Mouse (Mus musculus): ENCODE results near the gene Trim47. TPM values are rescaled to one million over a fixed set of nuclear protein-coding genes. Genes with fewer than 3 reads are reported as not detected.

Trim47 gene
- polyA plus RNA-seq, 1 experiment from 2014 or later: 13.5 TPM

GRCm38 (mm10) chr11:116063562-116063961 is 63.4 kb downstream of the Trim47 start:
- ATAC-seq: no peak
- WGBS: 62% methylated on average over 13 of the region's 13 CpGs
- H3K36me3 ChIP-seq (ENCODE audit: control insufficient read depth, insufficient read depth, low read length): peaks cover 16% of the 10 kb centered on the region
- H3K9ac ChIP-seq (ENCODE audit: low read depth, low read length): peak overlapping the region; percentile 12; the same call in 1 of the 2 replicates
- H3K4me3 ChIP-seq (ENCODE audit: low read length): no peak overlapping the region
- no peak overlapping the region for H3K4me2 ChIP-seq (ENCODE audit: low read length)
- H3K4me1 ChIP-seq (ENCODE audit: control insufficient read depth, insufficient read depth, low read depth, low read length): no peaks in the 10 kb centered on the region
- H3K27ac ChIP-seq (ENCODE audit: low read depth, low read length): no peak overlapping the region
- no peaks in the 10 kb centered on the region for H3K27me3 ChIP-seq (replicated peaks; ENCODE audit: control insufficient read depth, insufficient read depth, low read length)
- no peaks in the 10 kb centered on the region for H3K9me3 ChIP-seq (ENCODE audit: control insufficient read depth, low read length)

DNA sequence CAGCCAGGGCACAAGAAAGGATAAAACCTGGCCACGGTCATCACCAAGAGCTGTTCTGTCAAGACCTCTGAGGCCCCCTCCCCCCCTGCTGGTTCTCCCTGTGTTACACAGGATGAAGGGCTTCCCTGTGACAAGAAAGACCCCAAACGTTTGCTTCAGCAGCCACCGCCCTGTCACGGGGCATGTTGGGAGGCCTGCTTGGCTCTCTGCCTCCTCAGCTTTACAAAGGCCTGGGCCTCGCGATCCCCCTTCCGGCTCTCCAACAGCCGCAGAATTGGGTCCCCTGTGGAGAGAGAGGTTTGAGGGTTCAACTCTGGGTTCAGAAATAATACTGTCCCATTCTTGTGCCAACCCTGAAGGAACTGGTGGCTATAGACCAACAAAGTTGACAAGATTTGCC is 64.5 kb downstream of the Trim47 start:
- no peak for ATAC-seq
- 34% methylated on average over 8 of the region's 8 CpGs for WGBS
- no peak overlapping the region for H3K4me2 ChIP-seq (ENCODE audit: low read length)
- H3K4me3 ChIP-seq (ENCODE audit: low read length): no peak overlapping the region
- peaks cover 24% of the 10 kb centered on the region for H3K36me3 ChIP-seq (ENCODE audit: control insufficient read depth, insufficient read depth, low read length)
- no peaks in the 10 kb centered on the region for H3K9me3 ChIP-seq (ENCODE audit: control insufficient read depth, low read length)
- no peak overlapping the region for H3K27ac ChIP-seq (ENCODE audit: low read depth, low read length)
- no peaks in the 10 kb centered on the region for H3K4me1 ChIP-seq (ENCODE audit: control insufficient read depth, insufficient read depth, low read depth, low read length)
- no peaks in the 10 kb centered on the region for H3K27me3 ChIP-seq (replicated peaks; ENCODE audit: control insufficient read depth, insufficient read depth, low read length)
- no peak overlapping the region for H3K9ac ChIP-seq (ENCODE audit: low read depth, low read length)

- no peaks in the 10 kb centered on the region for H3K27me3 ChIP-seq (replicated peaks; ENCODE audit: control insufficient read depth, insufficient read depth, low read length)
- H3K4me2 ChIP-seq (ENCODE audit: low read length): no peak overlapping the region
- H3K9me3 ChIP-seq (ENCODE audit: control insufficient read depth, low read length): no peaks in the 10 kb centered on the region
- no peak overlapping the region for H3K9ac ChIP-seq (ENCODE audit: low read depth, low read length)
- 81% methylated on average over 13 of the region's 13 CpGs for WGBS
- H3K4me3 ChIP-seq (ENCODE audit: low read length): no peak overlapping the region
- ATAC-seq: no peak
- H3K4me1 ChIP-seq (ENCODE audit: control insufficient read depth, insufficient read depth, low read depth, low read length): no peaks in the 10 kb centered on the region
- H3K36me3 ChIP-seq (ENCODE audit: control insufficient read depth, insufficient read depth, low read length): peaks cover 27% of the 10 kb centered on the region
- no peak overlapping the region for H3K27ac ChIP-seq (ENCODE audit: low read depth, low read length)
Measured at GRCm38 (mm10) chr11:116061641-116062415, 65.2 kb downstream of the Trim47 start.

GRCm38 (mm10) chr11:116060596-116060995 is 66.4 kb downstream of the Trim47 start:
- WGBS: 82% methylated on average over 9 of the region's 9 CpGs
- Histone ChIP-seq H3K27me3 (replicated peaks; ENCODE audit: control insufficient read depth, insufficient read depth, low read length) (no peaks in the 10 kb centered on the region), H3K9ac (ENCODE audit: low read depth, low read length) (no peak overlapping the region), H3K4me1 (ENCODE audit: control insufficient read depth, insufficient read depth, low read depth, low read length) (no peaks in the 10 kb centered on the region), H3K4me2 (ENCODE audit: low read length) (no peak overlapping the region), H3K9me3 (ENCODE audit: control insufficient read depth, low read length) (no peaks in the 10 kb centered on the region), H3K36me3 (ENCODE audit: control insufficient read depth, insufficient read depth, low read length) (peaks cover 33% of the 10 kb centered on the region), H3K4me3 (ENCODE audit: low read length) (no peak overlapping the region), H3K27ac (ENCODE audit: low read depth, low read length) (no peak overlapping the region)
- ATAC-seq: no peak

DNA sequence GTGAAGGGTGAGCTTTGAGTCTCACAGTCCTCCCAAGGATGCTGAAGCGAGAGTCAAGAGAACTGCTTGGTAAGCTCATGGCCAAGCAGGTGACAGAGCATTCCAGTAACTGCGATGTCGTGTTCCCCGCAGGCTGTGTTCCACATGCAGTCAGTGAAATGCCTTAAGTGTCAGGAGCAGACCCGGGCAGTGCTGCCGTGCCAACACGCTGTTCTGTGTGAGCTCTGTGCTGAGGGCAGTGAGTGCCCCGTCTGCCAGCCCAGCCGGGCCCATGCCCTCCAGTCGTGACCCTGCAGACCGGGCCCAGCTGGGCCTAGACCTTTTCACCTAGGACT is 67.4 kb downstream of the Trim47 start:
- no peak overlapping the region for H3K9ac ChIP-seq (ENCODE audit: low read depth, low read length)
- H3K9me3 ChIP-seq (ENCODE audit: control insufficient read depth, low read length): no peaks in the 10 kb centered on the region
- no peak overlapping the region for H3K4me2 ChIP-seq (ENCODE audit: low read length)
- no peaks in the 10 kb centered on the region for H3K27me3 ChIP-seq (replicated peaks; ENCODE audit: control insufficient read depth, insufficient read depth, low read length)
- no peaks in the 10 kb centered on the region for H3K4me1 ChIP-seq (ENCODE audit: control insufficient read depth, insufficient read depth, low read depth, low read length)
- 93% methylated on average over 11 of the region's 11 CpGs for WGBS
- H3K36me3 ChIP-seq (ENCODE audit: control insufficient read depth, insufficient read depth, low read length): peaks cover 43% of the 10 kb centered on the region
- no peak overlapping the region for H3K4me3 ChIP-seq (ENCODE audit: low read length)
- ATAC-seq: no peak
- H3K27ac ChIP-seq (ENCODE audit: low read depth, low read length): no peak overlapping the region

DNA sequence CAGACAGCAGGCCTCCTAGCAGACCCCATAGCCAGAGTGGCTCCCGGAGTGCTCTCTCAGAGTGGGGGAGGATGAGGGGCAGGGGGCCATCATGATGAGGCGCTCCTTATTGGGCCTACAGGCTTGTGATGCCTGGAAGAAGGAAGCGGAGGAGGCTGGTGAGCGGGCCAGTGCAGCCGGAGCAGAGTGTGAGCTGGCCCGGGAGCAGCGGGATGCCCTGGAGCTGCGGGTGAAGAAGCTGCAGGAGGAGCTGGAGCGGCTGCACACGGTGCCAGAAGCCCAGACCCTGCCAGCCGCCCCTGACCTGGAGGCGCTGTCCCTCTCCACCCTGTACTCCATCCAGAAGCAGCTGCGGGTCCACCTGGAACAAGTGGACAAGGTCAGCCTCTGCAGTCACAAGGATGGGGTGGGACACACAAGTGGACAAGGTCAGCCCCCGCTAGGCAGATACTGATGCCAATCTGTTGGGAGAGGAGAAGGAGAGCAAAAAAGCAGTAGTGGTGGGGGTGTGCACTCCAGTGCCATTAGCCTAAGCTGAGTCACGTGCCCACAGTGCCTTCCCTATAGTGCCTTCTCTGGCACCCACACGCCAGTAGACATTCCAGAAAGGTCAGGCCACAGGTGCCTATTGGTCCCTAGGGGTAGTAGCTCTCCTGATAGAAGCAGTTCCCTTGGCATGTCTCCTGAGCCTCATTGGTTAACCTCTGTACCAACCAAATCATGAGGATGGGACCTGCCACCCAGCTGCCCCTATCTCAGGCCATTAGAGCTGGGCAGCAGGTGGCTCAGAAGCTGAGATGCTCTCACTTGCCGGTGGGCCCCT is 67.9 kb downstream of the Trim47 start:
- Histone ChIP-seq H3K4me2 (ENCODE audit: low read length) (no peak overlapping the region), H3K27ac (ENCODE audit: low read depth, low read length) (no peak overlapping the region), H3K27me3 (replicated peaks; ENCODE audit: control insufficient read depth, insufficient read depth, low read length) (no peaks in the 10 kb centered on the region), H3K4me1 (ENCODE audit: control insufficient read depth, insufficient read depth, low read depth, low read length) (no peaks in the 10 kb centered on the region), H3K36me3 (ENCODE audit: control insufficient read depth, insufficient read depth, low read length) (peaks cover 46% of the 10 kb centered on the region), H3K9me3 (ENCODE audit: control insufficient read depth, low read length) (no peaks in the 10 kb centered on the region), H3K9ac (ENCODE audit: low read depth, low read length) (no peak overlapping the region; the same call in 1 of the 2 replicates), H3K4me3 (ENCODE audit: low read length) (no peak overlapping the region)
- 94% methylated on average over 17 of the region's 17 CpGs for WGBS
- ATAC-seq: no peak

DNA sequence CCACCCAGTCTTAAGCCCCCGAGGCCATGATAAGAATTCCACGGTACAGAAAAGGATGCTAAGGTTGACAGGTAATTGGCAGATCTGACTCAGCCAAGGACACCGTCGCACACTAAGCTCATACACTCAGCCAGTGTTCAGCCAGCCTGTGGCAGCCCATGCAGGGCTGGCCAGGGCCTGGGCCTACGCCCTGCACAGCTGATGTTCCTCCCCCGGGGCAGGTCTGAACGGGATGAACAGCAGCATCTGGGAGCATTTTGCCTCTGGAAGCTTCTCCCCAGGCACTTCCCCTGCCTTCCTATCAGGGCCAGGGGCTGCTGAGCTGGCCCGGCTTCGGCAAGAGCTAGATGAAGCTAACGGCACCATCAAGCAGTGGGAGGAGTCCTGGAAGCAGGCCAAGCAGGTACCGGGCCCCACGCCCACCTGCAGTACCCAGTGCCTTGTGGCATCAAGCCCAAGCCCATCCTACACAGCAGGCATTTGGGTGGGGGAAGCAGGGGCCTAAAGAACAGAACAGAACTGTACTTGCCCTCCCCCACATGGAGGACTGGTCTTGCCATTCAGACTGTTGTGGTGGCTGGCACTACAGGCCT is 68.9 kb downstream of the Trim47 start:
- no peak for ATAC-seq
- H3K4me3 ChIP-seq (ENCODE audit: low read length): no peak overlapping the region
- WGBS: 82% methylated on average over 12 of the region's 12 CpGs
- H3K27ac ChIP-seq (ENCODE audit: low read depth, low read length): no peak overlapping the region
- no peak overlapping the region for H3K9ac ChIP-seq (ENCODE audit: low read depth, low read length)
- no peak overlapping the region for H3K4me2 ChIP-seq (ENCODE audit: low read length)
- no peaks in the 10 kb centered on the region for H3K4me1 ChIP-seq (ENCODE audit: control insufficient read depth, insufficient read depth, low read depth, low read length)
- no peaks in the 10 kb centered on the region for H3K9me3 ChIP-seq (ENCODE audit: control insufficient read depth, low read length)
- H3K36me3 ChIP-seq (ENCODE audit: control insufficient read depth, insufficient read depth, low read length): peaks cover 49% of the 10 kb centered on the region
- no peaks in the 10 kb centered on the region for H3K27me3 ChIP-seq (replicated peaks; ENCODE audit: control insufficient read depth, insufficient read depth, low read length)

- Histone ChIP-seq H3K4me3 (ENCODE audit: low read length) (no peak overlapping the region), H3K9ac (ENCODE audit: low read depth, low read length) (no peak overlapping the region), H3K27ac (ENCODE audit: low read depth, low read length) (no peak overlapping the region), H3K4me2 (ENCODE audit: low read length) (no peak overlapping the region), H3K4me1 (ENCODE audit: control insufficient read depth, insufficient read depth, low read depth, low read length) (no peaks in the 10 kb centered on the region), H3K36me3 (ENCODE audit: control insufficient read depth, insufficient read depth, low read length) (peaks cover 56% of the 10 kb centered on the region), H3K27me3 (replicated peaks; ENCODE audit: control insufficient read depth, insufficient read depth, low read length) (no peaks in the 10 kb centered on the region), H3K9me3 (ENCODE audit: control insufficient read depth, low read length) (no peaks in the 10 kb centered on the region)
- ATAC-seq: no peak
- WGBS: 89% methylated on average over 4 of the region's 4 CpGs
Measured at GRCm38 (mm10) chr11:116057237-116057881, 69.7 kb downstream of the Trim47 start.

- Histone ChIP-seq H3K36me3 (ENCODE audit: control insufficient read depth, insufficient read depth, low read length) (peaks cover 55% of the 10 kb centered on the region), H3K4me1 (ENCODE audit: control insufficient read depth, insufficient read depth, low read depth, low read length) (no peaks in the 10 kb centered on the region), H3K4me3 (ENCODE audit: low read length) (no peak overlapping the region), H3K27ac (ENCODE audit: low read depth, low read length) (no peak overlapping the region), H3K4me2 (ENCODE audit: low read length) (no peak overlapping the region), H3K9me3 (ENCODE audit: control insufficient read depth, low read length) (no peaks in the 10 kb centered on the region), H3K27me3 (replicated peaks; ENCODE audit: control insufficient read depth, insufficient read depth, low read length) (no peaks in the 10 kb centered on the region), H3K9ac (ENCODE audit: low read depth, low read length) (no peak overlapping the region)
- 94% methylated on average over 7 of the region's 11 CpGs for WGBS
- no peak for ATAC-seq
Measured at GRCm38 (mm10) chr11:116055873-116056272, 71.1 kb downstream of the Trim47 start.

All from hindbrain, embryonic 16.5 days (tissue).